Mouse (Mus musculus) liver, embryonic 18 days (tissue): ENCODE data around the gene Lenep. TPM values are rescaled to one million over a fixed set of nuclear protein-coding genes. Genes with fewer than 3 reads are reported as not detected.

Experiments used
- polyA plus RNA-seq: library from polyadenylated mRNA; depleted of rRNA; stranded (reverse); fragments of >200 nt; gene quantifications from 2 replicates; pipeline ENCODE4 v1.2.3, GENCODE M21; 2012; rRNA removed

Lenep gene
- 0.32 and 0.68 TPM in 2 replicates for polyA plus RNA-seq

GRCm38 (mm10) chr3:89402693-89403092 is at the start of gene Lenep:
Lenep (minus strand) TSS chr3:89402793.

DNA sequence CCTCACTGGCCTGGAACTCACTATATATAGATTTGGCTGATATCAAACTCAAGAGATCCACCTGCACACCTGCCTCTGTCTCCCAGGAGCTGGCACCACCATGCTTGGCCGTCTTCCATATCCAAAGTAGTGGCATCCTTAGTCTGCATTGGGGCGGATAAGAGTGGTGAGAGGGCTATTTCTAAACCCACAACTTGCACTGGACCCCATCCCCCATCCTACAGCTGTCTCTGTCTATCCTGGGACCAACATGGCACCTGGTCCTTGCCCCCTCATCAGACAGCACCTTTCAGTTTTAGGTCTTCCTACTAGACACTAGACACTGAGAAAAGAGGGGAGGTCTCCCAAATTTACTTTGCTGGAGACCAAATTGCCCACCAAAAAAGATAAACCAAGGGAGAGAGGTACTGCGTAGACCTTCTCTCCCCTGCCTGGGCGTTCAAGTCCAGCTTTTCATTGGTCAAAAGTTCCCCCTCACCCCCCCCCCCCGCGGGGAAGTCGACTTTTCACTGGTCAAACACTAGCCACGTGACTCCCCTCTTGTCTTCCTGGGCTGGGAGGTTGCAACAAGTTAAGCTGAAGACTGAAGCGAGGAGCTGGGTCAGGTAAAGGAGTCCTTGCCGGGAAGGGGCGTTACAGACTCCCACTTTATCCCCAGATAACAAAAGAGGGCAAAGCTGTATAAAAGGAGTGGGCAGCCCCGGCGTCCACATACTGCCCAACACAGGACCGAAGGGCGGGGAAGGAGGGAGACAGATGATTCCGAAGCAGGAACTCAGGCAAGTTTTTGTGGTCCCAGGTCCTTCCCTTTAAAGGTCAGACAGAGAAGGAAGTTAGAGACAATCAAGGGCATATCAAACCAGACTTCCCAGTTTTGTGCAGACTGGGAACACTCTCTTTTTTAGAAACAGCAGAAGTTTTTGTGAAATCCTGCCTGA is 33.9 kb upstream of the Lenep start, which contains the start of gene Pbxip1:
Gene Pbxip1, plus strand, starts transcription at position 531 of the 938 bp plus-strand sequence.

GRCm38 (mm10) chr3:89430171-89431159 is 27.9 kb upstream of the Lenep start, which contains the start of gene Pygo2:
Pygo2 (plus strand) TSS chr3:89430214.

DNA sequence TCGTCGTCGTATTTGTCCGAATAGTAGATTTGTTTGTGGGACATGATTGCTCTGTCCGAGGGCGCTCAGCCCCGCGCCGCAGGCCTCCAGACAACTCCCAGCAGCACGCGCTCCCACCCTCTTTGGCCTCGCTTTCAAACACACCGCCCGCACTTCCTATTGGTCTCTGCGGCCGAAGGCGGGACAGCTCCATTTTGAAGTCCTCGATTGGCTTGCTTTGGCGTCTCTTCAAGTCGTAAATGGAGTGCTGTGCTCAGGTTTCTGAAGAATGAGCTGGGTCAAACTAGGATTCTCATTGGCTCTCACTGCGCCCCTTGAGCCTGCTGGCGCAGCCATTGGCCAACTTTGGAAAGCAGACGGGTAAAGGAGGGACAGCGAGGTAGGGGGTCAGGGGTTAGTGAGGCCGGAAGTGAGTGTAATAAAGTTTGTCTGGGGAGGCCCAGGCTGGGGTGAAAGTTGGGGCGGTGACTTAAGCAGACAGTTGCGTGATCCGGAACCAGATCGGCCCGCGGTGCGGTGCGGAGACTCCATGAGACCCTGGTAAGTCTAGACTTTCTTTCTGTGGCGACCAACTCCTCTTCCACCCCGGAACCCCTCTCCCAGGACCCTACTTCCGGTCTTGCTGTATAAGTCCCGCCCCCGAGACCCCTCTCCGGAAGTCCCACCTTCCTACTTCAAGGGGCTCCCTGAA is 15.7 kb upstream of the Lenep start, which contains the start of the genes Cks1b and Shc1:
Gene Cks1b, minus strand, starts transcription at position 214 of the 691 bp plus-strand sequence.
Gene Shc1, plus strand, starts transcription at position 274 of the 691 bp plus-strand sequence.

GRCm38 (mm10) chr3:89411490-89412393 is 9.1 kb upstream of the Lenep start, which contains the start of gene Flad1:
Flad1 (minus strand) TSS chr3:89411870.

DNA sequence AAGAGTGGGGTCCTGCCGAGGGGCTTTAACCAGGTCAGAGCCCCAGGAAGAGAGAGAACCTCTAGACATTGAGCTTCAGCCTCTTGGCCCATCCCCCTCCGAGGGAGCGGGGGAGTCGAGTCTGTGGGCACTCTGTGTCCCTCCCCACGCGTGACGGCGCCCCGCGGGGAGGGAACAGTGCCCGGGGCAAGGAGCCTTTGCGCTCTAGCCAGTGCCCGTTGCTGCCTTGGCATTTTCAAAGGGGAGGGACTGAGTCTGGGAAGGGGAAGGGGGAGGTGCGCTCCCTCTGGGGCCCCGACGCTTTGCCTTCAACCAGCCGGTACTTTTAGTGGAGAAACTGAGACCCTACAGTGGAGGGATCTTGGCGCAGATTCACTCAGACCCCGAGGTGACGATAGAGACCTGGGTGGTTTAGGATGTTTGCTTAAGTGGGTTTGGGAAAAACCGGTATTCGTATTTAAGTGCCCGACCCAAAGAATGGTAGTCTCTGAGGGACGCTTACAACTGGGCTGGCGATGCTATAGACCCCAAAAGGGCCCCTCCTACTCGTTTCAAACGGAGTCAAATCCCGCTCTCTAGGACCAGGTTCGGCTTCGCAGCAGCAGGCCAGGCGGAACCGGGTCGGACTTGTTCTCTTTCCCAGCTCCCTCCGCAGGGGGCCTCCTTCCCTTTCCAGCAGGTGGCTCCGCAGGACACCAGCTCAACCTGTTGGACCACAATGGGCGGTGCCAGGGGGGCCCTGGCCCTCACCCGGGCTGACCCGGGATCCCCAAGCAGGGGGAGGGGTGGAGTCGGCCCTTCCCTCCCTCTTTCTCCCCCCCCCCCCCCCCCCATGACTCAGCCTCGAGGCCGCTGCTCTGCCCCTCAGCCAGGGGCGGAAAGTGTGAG is 8.3 kb downstream of the Lenep start, which contains the start of gene Zbtb7b:
Gene Zbtb7b, minus strand, starts transcription at position 771 of the 888 bp plus-strand sequence.

GRCm38 (mm10) chr3:89365153-89365485 is 37.5 kb downstream of the Lenep start, which contains the start of gene Dcst1:
Dcst1 (minus strand) TSS chr3:89365253.

DNA sequence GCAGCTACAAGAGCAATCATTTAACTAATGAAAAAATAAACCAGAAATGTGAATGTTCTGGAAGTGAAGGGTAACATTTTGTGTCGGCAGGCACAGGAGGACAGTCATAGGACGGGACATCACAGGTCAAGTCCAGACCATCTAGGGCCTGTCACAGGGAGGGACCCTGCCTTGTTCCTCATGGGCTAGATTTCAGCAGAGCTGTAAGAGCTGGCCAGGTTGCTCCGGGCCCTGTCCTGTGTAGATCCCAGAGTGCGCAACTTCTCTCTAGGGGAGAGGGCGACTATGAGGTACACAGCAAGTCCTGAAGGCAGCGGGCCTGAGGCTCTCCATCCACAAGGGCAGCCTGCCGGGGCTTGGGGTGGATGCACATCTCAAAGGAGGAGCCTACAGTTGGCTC is 40.9 kb downstream of the Lenep start, which contains the start of gene Dcst2:
Gene Dcst2, plus strand, starts transcription at position 301 of the 400 bp plus-strand sequence.

Other genes starting within 250 kb of the Lenep start
- 0.14 and 0.19 TPM in 2 replicates for gene Hcn3, start 242.6 kb downstream of the Lenep start, polyA plus RNA-seq
- 25.1 and 31.8 TPM in 2 replicates for gene Clk2, start 238.0 kb downstream of the Lenep start, polyA plus RNA-seq
- gene Scamp3, start 225.3 kb downstream of the Lenep start, polyA plus RNA-seq: 35.6 and 37.9 TPM in 2 replicates
- 3.0 and 3.4 TPM in 2 replicates for gene Fam189b, start 219.7 kb downstream of the Lenep start, polyA plus RNA-seq
- 23.4 and 23.5 TPM in 2 replicates for gene Gba, start 199.9 kb downstream of the Lenep start, polyA plus RNA-seq
- 2.4 and 2.5 TPM in 2 replicates for gene Thbs3, start 187.6 kb downstream of the Lenep start, polyA plus RNA-seq
- gene Mtx1, start 175.7 kb downstream of the Lenep start, polyA plus RNA-seq: 70.3 and 70.9 TPM in 2 replicates
- 0.36 and 0.37 TPM in 2 replicates for gene Muc1, start 173.7 kb downstream of the Lenep start, polyA plus RNA-seq
- gene Krtcap2, start 156.8 kb downstream of the Lenep start, polyA plus RNA-seq: 44.5 and 46.2 TPM in 2 replicates
- 0.49 and 0.55 TPM in 2 replicates for gene Trim46, start 156.5 kb downstream of the Lenep start, polyA plus RNA-seq
- 129 and 153 TPM in 2 replicates for gene Dpm3, start 143.4 kb downstream of the Lenep start, polyA plus RNA-seq
- gene Slc50a1, start 132.2 kb downstream of the Lenep start, polyA plus RNA-seq: 25.2 and 26.5 TPM in 2 replicates
- gene Efna1, start 121.7 kb downstream of the Lenep start, polyA plus RNA-seq: 25.1 and 26.2 TPM in 2 replicates
- gene Efna3, start 79.8 kb downstream of the Lenep start, polyA plus RNA-seq: 0.40 and 0.77 TPM in 2 replicates
- gene Efna4, start 64.8 kb downstream of the Lenep start, polyA plus RNA-seq: 0.73 and 1.3 TPM in 2 replicates
- 8.5 and 9.7 TPM in 2 replicates for gene Adam15, start 52.8 kb downstream of the Lenep start, polyA plus RNA-seq
- 0.02 and 0.05 TPM in 2 replicates for gene Dcst2, start 40.8 kb downstream of the Lenep start, polyA plus RNA-seq
- 0.10 and 0.13 TPM in 2 replicates for gene Dcst1, start 37.5 kb downstream of the Lenep start, polyA plus RNA-seq
- gene Zbtb7b, start 8.0 kb downstream of the Lenep start, polyA plus RNA-seq: 16.5 and 20.0 TPM in 2 replicates
- gene Flad1, start 9.1 kb upstream of the Lenep start, polyA plus RNA-seq: 16.3 TPM in 2 replicates
- gene Cks1b, start 15.6 kb upstream of the Lenep start, polyA plus RNA-seq: 76.7 and 83.7 TPM in 2 replicates
- 34.4 and 35.9 TPM in 2 replicates for gene Shc1, start 15.7 kb upstream of the Lenep start, polyA plus RNA-seq
- gene Pygo2, start 27.4 kb upstream of the Lenep start, polyA plus RNA-seq: 14.6 and 14.8 TPM in 2 replicates
- gene Pbxip1, start 33.9 kb upstream of the Lenep start, polyA plus RNA-seq: 6.9 and 8.0 TPM in 2 replicates
- 51.8 and 73.8 TPM in 2 replicates for gene Pmvk, start 51.7 kb upstream of the Lenep start, polyA plus RNA-seq
- 0.06 and 0.07 TPM in 2 replicates for gene Kcnn3, start 117.4 kb upstream of the Lenep start, polyA plus RNA-seq